In genomic region chr3:98039666-98040456, GRCm38 (mm10) we compare ENCODE assay signal across 14 mouse cellular contexts. TPM values are rescaled to one million over a fixed set of nuclear protein-coding genes. Genes with fewer than 3 reads are reported as not detected.
DNase-seq lines count a peak whose midpoint lies in the region; ATAC-seq lines count a peak whose summit lies in the region.
"Had no signal": no experiment of that assay in that cellular context is flagged by ENCODE, and none has a peak within 500 bp of the region (broad histone marks: within the 10 kb centered on the region; RNA-seq: fewer than 3 reads in every experiment).

No protein-coding gene starts in this region.

- no peak for ATAC-seq in heart, embryonic 11.5 days (replicated peaks; ENCODE audit: insufficient number of reproducible peaks, low FRiP score, low TSS enrichment)
- no peak for ATAC-seq in kidney, embryonic 16.5 days (ENCODE audit: low FRiP score, low TSS enrichment)
- ATAC-seq in limb, embryonic 13.5 days (ENCODE audit: low FRiP score, low read depth), result no peak

- no peak overlapping the region for H3K4me3 ChIP-seq in heart, embryonic 10.5 days
- no peak overlapping the region for H3K4me3 ChIP-seq in heart, embryonic 11.5 days (ENCODE audit: low read depth, low read length)
- H3K4me3 ChIP-seq in kidney, embryonic 16.5 days (ENCODE audit: low read length), result no peak overlapping the region
- H3K4me3 ChIP-seq in embryonic facial prominence, embryonic 10.5 days, result no peak overlapping the region
- no peak overlapping the region for H3K4me3 ChIP-seq in limb, embryonic 13.5 days
- H3K4me3 ChIP-seq: left cerebral cortex, adult 2 months; liver, embryonic 13.5 days; neural tube, embryonic 12.5 days had no signal

- WGBS in heart, embryonic 10.5 days, result 67% methylated on average over 16 of the region's 16 CpGs
- WGBS in heart, embryonic 11.5 days (ENCODE audit: insufficient replicate concordance), result 64% methylated on average over 16 of the region's 16 CpGs
- 62% methylated on average over 16 of the region's 16 CpGs for WGBS in kidney, embryonic 16.5 days
- 84% methylated on average over 16 of the region's 16 CpGs for WGBS in embryonic facial prominence, embryonic 10.5 days
- 72% methylated on average over 16 of the region's 16 CpGs for WGBS in limb, embryonic 13.5 days

- DNase-seq in heart, embryonic 10.5 days (ENCODE audit: low spot score), result no peak
- no peak for DNase-seq in kidney, postnatal 4 days
- DNase-seq in embryonic facial prominence, embryonic 10.5 days (ENCODE audit: low spot score), result no peak
- no peak for DNase-seq in right cerebral cortex, adult 2 months (ENCODE audit: low spot score in 2 of 2)
- no peak for DNase-seq in embryo, embryonic 11 days
- DNase-seq: kidney, postnatal 36 days; liver, embryonic 13.5 days; right cerebral cortex, adult 18-20 months; thymus, postnatal 36 days had no signal

- peaks cover 69% of the 10 kb centered on the region for H3K4me1 ChIP-seq in heart, embryonic 10.5 days
- H3K4me1 ChIP-seq in heart, embryonic 11.5 days (ENCODE audit: control insufficient read depth, insufficient read depth, low read length), result peaks cover 42% of the 10 kb centered on the region
- peaks cover 93% of the 10 kb centered on the region for H3K4me1 ChIP-seq in kidney, embryonic 16.5 days (ENCODE audit: insufficient read depth, low read length)
- H3K4me1 ChIP-seq in embryonic facial prominence, embryonic 10.5 days, result peaks cover 90% of the 10 kb centered on the region
- peaks cover 94% of the 10 kb centered on the region for H3K4me1 ChIP-seq in limb, embryonic 13.5 days

- peak overlapping the region; percentile 68 for H3K27ac ChIP-seq in heart, embryonic 10.5 days
- no peak overlapping the region for H3K27ac ChIP-seq in heart, embryonic 11.5 days (ENCODE audit: low read depth, low read length)
- H3K27ac ChIP-seq in kidney, embryonic 16.5 days (ENCODE audit: low read length), result peak overlapping the region; percentile 44; the same call in 1 of the 2 replicates
- H3K27ac ChIP-seq in embryonic facial prominence, embryonic 10.5 days (replicated peaks), result 0 out of 2 replicates have a peak overlapping the region, but pooled peaks have one; percentile 20
- H3K27ac ChIP-seq in limb, embryonic 13.5 days, result peak overlapping the region; percentile 95
- H3K27ac ChIP-seq: left cerebral cortex, adult 2 months; liver, embryonic 13.5 days; neural tube, embryonic 12.5 days had no signal

- no peaks in the 10 kb centered on the region for H3K36me3 ChIP-seq in heart, embryonic 10.5 days
- H3K36me3 ChIP-seq in heart, embryonic 11.5 days (ENCODE audit: control insufficient read depth, insufficient read depth, low read length), result no peaks in the 10 kb centered on the region
- H3K36me3 ChIP-seq in kidney, embryonic 16.5 days (ENCODE audit: insufficient read depth, low read length), result no peaks in the 10 kb centered on the region
- H3K36me3 ChIP-seq in embryonic facial prominence, embryonic 10.5 days (replicated peaks), result peaks cover 3% of the 10 kb centered on the region; the same call in 1 of the 2 replicates
- H3K36me3 ChIP-seq in limb, embryonic 13.5 days, result no peaks in the 10 kb centered on the region
- H3K36me3 ChIP-seq: liver, embryonic 13.5 days; neural tube, embryonic 12.5 days had no signal

- H3K4me2 ChIP-seq in heart, embryonic 11.5 days, result no peak overlapping the region
- no peak overlapping the region for H3K4me2 ChIP-seq in kidney, embryonic 16.5 days (replicated peaks; ENCODE audit: low read depth, low read length)
- H3K4me2 ChIP-seq in limb, embryonic 13.5 days (replicated peaks), result 0 out of 2 replicates have a peak overlapping the region, but pooled peaks have one; percentile 23
- H3K4me2 ChIP-seq: liver, embryonic 13.5 days; neural tube, embryonic 12.5 days had no signal

- H3K9ac ChIP-seq in heart, embryonic 11.5 days (ENCODE audit: low read depth, low read length), result no peak overlapping the region
- no peak overlapping the region for H3K9ac ChIP-seq in kidney, embryonic 16.5 days (replicated peaks; ENCODE audit: low read length)
- no peak overlapping the region for H3K9ac ChIP-seq in limb, embryonic 13.5 days
- H3K9ac ChIP-seq: liver, embryonic 13.5 days; neural tube, embryonic 12.5 days had no signal

- H3K9me3 ChIP-seq in heart, embryonic 10.5 days, result no peaks in the 10 kb centered on the region
- no peaks in the 10 kb centered on the region for H3K9me3 ChIP-seq in heart, embryonic 11.5 days (replicated peaks; ENCODE audit: control insufficient read depth, low read length)
- no peaks in the 10 kb centered on the region for H3K9me3 ChIP-seq in kidney, embryonic 16.5 days (ENCODE audit: low read length)
- no peaks in the 10 kb centered on the region for H3K9me3 ChIP-seq in embryonic facial prominence, embryonic 10.5 days
- H3K9me3 ChIP-seq in limb, embryonic 13.5 days, result no peaks in the 10 kb centered on the region
- H3K9me3 ChIP-seq: liver, embryonic 13.5 days; neural tube, embryonic 12.5 days had no signal

- H3K27me3 ChIP-seq in heart, embryonic 10.5 days (ENCODE audit: insufficient read depth, poor library complexity, severe bottlenecking), result no peaks in the 10 kb centered on the region
- no peaks in the 10 kb centered on the region for H3K27me3 ChIP-seq in heart, embryonic 11.5 days (ENCODE audit: control insufficient read depth, insufficient read depth, low read length)
- no peaks in the 10 kb centered on the region for H3K27me3 ChIP-seq in kidney, embryonic 16.5 days (ENCODE audit: insufficient read depth, low read length)
- H3K27me3 ChIP-seq in embryonic facial prominence, embryonic 10.5 days (replicated peaks; ENCODE audit: low read depth, poor library complexity, severe bottlenecking), result no peaks in the 10 kb centered on the region
- H3K27me3 ChIP-seq in limb, embryonic 13.5 days, result no peaks in the 10 kb centered on the region
- H3K27me3 ChIP-seq: liver, embryonic 13.5 days; neural tube, embryonic 12.5 days had no signal

RNA-seq across cellular contexts. Expression of gene Notch2, which starts 26.5 kb away (rescaled TPM):
- 11.2 and 16.8 TPM in 2 replicates for polyA plus RNA-seq in heart, embryonic 10.5 days (2016; fragmentation: Nextera tagmentation; extraction: Ambion mirVana)
- polyA plus RNA-seq in heart, embryonic 11.5 days (2014; fragmentation: Nextera tagmentation; extraction: Ambion mirVana), result 12.5 and 13.4 TPM in 2 replicates
- polyA plus RNA-seq in kidney, embryonic 16.5 days (2015; fragmentation: Nextera tagmentation; extraction: Ambion mirVana), result 31.1 and 33.8 TPM in 2 replicates
- polyA plus RNA-seq in embryonic facial prominence, embryonic 10.5 days (2016; fragmentation: Nextera tagmentation; extraction: Ambion mirVana), result 22.0 and 23.2 TPM in 2 replicates
- 39.9 and 43.5 TPM in 2 replicates for polyA plus RNA-seq in limb, embryonic 13.5 days (2015; fragmentation: Nextera tagmentation; extraction: Ambion mirVana)
